Mouse (Mus musculus): ENCODE measurements at regions not wholly inside any gene's neighbourhood (a gene's known extent, or its start where the extent isn't known, plus 50 kb on each side); places are given as distances from the start of the nearest gene placed in this dataset.

DNA sequence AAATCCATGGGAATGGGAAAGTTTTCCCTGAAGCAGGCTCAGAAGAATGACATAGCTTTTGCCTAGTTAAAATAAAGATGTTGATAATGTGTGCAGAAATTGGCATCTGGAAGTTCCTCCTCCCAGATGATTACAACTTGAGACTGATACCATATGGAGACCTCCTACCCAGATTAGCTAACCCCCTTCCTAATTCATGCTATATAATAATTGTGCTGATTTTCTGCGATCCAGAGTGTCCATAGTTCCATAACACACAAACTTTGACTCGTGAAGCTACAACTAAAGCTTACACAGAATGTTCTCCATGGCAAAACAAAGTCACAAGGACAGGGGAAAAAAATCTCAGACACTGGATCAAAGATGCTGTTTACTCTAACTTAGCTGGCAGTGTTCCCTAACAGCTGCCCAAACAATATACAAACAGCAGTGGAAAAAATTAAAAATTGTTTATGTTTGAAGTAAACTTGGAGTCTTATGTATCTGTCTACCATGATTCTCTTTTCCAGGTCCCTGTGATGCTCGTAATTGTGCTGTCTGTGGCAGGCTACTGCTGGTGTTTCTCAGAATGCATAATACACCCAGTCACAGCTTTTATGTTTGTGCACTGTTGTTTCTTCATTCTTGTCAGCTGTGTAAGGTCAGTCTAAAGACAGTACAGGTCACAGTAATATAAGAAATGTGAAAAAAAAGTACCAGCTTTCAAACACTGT, 1978.8 kb upstream of the A830018L16Rik start:
- Histone ChIP-seq H3K27me3 (ENCODE audit: control insufficient read depth, insufficient read depth, low read length, poor library complexity, severe bottlenecking) (no peaks in the 10 kb centered on the region; the same call in 1 of the 2 replicates), H3K4me3 (ENCODE audit: low read depth, low read length) (no peak overlapping the region), H3K9me3 (replicated peaks; ENCODE audit: control insufficient read depth, insufficient read depth, low read length, poor library complexity, severe bottlenecking) (no peaks in the 10 kb centered on the region; the same call in 1 of the 2 replicates), H3K9ac (ENCODE audit: low read depth, poor library complexity, severe bottlenecking) (no peak overlapping the region), H3K4me1 (ENCODE audit: control insufficient read depth, insufficient read depth, low read length) (no peaks in the 10 kb centered on the region), H3K27ac (ENCODE audit: insufficient read depth, low read length) (no peak overlapping the region), H3K36me3 (ENCODE audit: control insufficient read depth, insufficient read depth, low read length, poor library complexity, severe bottlenecking) (no peaks in the 10 kb centered on the region)
- TF ChIP-seq EP300 (IDR thresholded peaks at IDR 0.05; ENCODE audit: insufficient read depth, low read depth, low read length) = no peak
- no peak for TF ChIP-seq POLR2A (IDR thresholded peaks at IDR 0.05; ENCODE audit: insufficient read depth, low read length)
- no peak for TF ChIP-seq CTCF (IDR thresholded peaks at IDR 0.05; ENCODE audit: low read depth, low read length)

DNA sequence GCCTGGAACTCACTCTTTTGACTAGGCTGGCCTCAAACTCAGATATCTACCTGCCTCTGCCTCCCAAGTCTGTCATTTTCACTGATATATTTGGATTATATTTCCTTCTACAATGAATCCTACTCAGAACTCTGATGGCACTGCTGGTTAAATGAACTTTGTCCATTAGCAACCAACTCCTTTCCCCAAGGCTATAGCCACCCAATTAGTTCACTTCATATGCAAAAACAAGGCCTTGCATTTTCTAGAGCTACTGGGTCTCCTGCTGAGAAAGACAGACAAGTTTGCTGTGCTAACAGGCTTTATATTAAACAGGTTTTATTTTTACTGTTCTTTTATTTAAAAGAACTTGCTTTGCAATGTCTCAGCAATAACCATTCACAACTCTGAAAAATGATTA, 1971.0 kb upstream of the A830018L16Rik start:
- no peak overlapping the region for H3K27ac ChIP-seq (ENCODE audit: insufficient read depth, low read length)
- H3K27me3 ChIP-seq (ENCODE audit: control insufficient read depth, insufficient read depth, low read length, poor library complexity, severe bottlenecking) = no peaks in the 10 kb centered on the region
- no peaks in the 10 kb centered on the region for H3K9me3 ChIP-seq (replicated peaks; ENCODE audit: control insufficient read depth, insufficient read depth, low read length, poor library complexity, severe bottlenecking)
- no peaks in the 10 kb centered on the region for H3K4me1 ChIP-seq (ENCODE audit: control insufficient read depth, insufficient read depth, low read length)
- TF ChIP-seq POLR2A (IDR thresholded peaks at IDR 0.05; ENCODE audit: insufficient read depth, low read length) (no peak), CTCF (IDR thresholded peaks at IDR 0.05; ENCODE audit: low read depth, low read length) (no peak), EP300 (IDR thresholded peaks at IDR 0.05; ENCODE audit: insufficient read depth, low read depth, low read length) (no peak)
- H3K36me3 ChIP-seq (ENCODE audit: control insufficient read depth, insufficient read depth, low read length, poor library complexity, severe bottlenecking) = no peaks in the 10 kb centered on the region
- no peak overlapping the region for H3K9ac ChIP-seq (ENCODE audit: low read depth, poor library complexity, severe bottlenecking)
- H3K4me3 ChIP-seq (ENCODE audit: low read depth, low read length) = no peak overlapping the region

GRCm38 (mm10) chr1:9469512-9469911, 1944.4 kb upstream of the A830018L16Rik start:
- no peaks in the 10 kb centered on the region for H3K27me3 ChIP-seq (ENCODE audit: control insufficient read depth, insufficient read depth, low read length, poor library complexity, severe bottlenecking)
- H3K4me3 ChIP-seq (ENCODE audit: low read depth, low read length) = peak overlapping the region; percentile 13; the same call in 1 of the 2 replicates
- H3K36me3 ChIP-seq (ENCODE audit: control insufficient read depth, insufficient read depth, low read length, poor library complexity, severe bottlenecking) = no peaks in the 10 kb centered on the region
- H3K9me3 ChIP-seq (replicated peaks; ENCODE audit: control insufficient read depth, insufficient read depth, low read length, poor library complexity, severe bottlenecking) = no peaks in the 10 kb centered on the region
- no peak overlapping the region for H3K27ac ChIP-seq (ENCODE audit: insufficient read depth, low read length)
- H3K4me1 ChIP-seq (ENCODE audit: control insufficient read depth, insufficient read depth, low read length) = no peaks in the 10 kb centered on the region
- TF ChIP-seq CTCF (IDR thresholded peaks at IDR 0.05; ENCODE audit: low read depth, low read length) = peak; percentile 63
- TF ChIP-seq POLR2A (IDR thresholded peaks at IDR 0.05; ENCODE audit: insufficient read depth, low read length) = no peak
- TF ChIP-seq EP300 (IDR thresholded peaks at IDR 0.05; ENCODE audit: insufficient read depth, low read depth, low read length) = no peak
- no peak overlapping the region for H3K9ac ChIP-seq (ENCODE audit: low read depth, poor library complexity, severe bottlenecking)

DNA sequence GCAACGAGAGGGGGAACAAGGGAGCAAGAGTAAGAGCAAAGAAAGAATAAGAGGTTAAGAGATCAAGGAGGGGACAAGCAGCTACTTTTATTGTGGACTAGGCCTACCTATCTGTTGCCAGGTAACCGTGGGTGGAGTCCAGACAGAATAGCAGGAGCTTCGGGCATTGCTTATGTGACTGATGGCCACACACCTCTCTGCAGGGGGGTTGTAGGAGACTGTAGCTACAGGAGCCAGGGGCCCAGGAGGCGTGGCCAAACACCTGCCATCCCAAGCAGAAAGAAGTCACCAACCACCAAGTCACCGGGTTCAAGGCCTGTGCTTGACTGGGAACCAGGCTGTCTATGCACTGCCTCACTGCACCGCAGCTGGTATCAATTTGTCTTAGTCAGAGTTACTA, 1943.9 kb upstream of the A830018L16Rik start:
- Histone ChIP-seq H3K36me3 (ENCODE audit: control insufficient read depth, insufficient read depth, low read length, poor library complexity, severe bottlenecking) (no peaks in the 10 kb centered on the region), H3K27me3 (ENCODE audit: control insufficient read depth, insufficient read depth, low read length, poor library complexity, severe bottlenecking) (no peaks in the 10 kb centered on the region), H3K9me3 (replicated peaks; ENCODE audit: control insufficient read depth, insufficient read depth, low read length, poor library complexity, severe bottlenecking) (no peaks in the 10 kb centered on the region), H3K9ac (ENCODE audit: low read depth, poor library complexity, severe bottlenecking) (no peak overlapping the region), H3K4me3 (ENCODE audit: low read depth, low read length) (no peak overlapping the region), H3K27ac (ENCODE audit: insufficient read depth, low read length) (no peak overlapping the region), H3K4me1 (ENCODE audit: control insufficient read depth, insufficient read depth, low read length) (no peaks in the 10 kb centered on the region)
- TF ChIP-seq POLR2A (IDR thresholded peaks at IDR 0.05; ENCODE audit: insufficient read depth, low read length) (no peak), EP300 (IDR thresholded peaks at IDR 0.05; ENCODE audit: insufficient read depth, low read depth, low read length) (peak; percentile 28; the same call in 1 of the 2 replicates)

All from ES-Bruce4 (cell line).